Mouse (Mus musculus) testis, adult 2 months (tissue): ENCODE data around the gene Atl2.

ENCODE experiments used
- CTCF ChIP-seq: fragments of 200-500 bp; IDR thresholded peaks from 2 replicates; pipeline ENCODE4 v1.5.1; 2012; ENCODE audit warnings: low read depth, mild to moderate bottlenecking, inconsistent platforms, low read length, moderate library complexity; ENCODE audit not compliant: control insufficient read depth, insufficient read depth, insufficient replicate concordance
- POLR2A ChIP-seq: fragments of 200-500 bp; IDR thresholded peaks from 2 replicates; pipeline ENCODE4 v1.6.1; 2012; ENCODE audit warnings: low read depth, mild to moderate bottlenecking, inconsistent platforms, low read length, moderate library complexity; ENCODE audit not compliant: control insufficient read depth

DNA sequence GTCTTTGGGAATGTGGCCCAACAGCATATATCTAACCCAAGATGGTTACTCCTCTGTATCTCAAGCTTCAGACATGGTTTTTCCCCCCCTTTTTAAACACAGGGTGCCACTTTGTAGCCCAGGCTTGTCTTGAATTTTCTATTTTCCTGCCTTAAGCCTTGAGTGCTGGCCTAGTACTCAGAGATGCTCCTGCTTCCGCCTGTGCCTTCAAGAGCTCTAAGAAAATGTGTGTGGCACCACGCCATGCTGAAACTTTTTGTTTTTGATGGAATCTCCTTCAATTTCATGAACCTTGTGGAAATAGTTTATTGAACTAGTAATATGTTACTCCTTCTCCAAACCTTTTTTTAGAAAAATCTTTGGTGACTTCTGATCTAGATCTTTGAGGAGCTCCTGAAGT lies 49.7 kb downstream of the Atl2 start:
- TF ChIP-seq CTCF = no peak
- no peak for TF ChIP-seq POLR2A
